Mouse (Mus musculus): ENCODE data around the gene Id1. TPM values are rescaled to one million over a fixed set of nuclear protein-coding genes. Genes with fewer than 3 reads are reported as not detected.

The Id1 gene
- polyA plus RNA-seq, 2 experiments = 184 to 444 TPM

- Histone ChIP-seq H3K9ac (ENCODE audit: low read depth, low read length, severe bottlenecking) (no peak overlapping the region), H3K27me3 (ENCODE audit: control insufficient read depth, insufficient read depth, low read length) (no peaks in the 10 kb centered on the region), H3K4me3 (replicated peaks; ENCODE audit: low read length) (no peak overlapping the region), H3K36me3 (ENCODE audit: control insufficient read depth, insufficient read depth, low read length) (0 out of 2 replicates have a peak, but pooled peaks cover 3% of the 10 kb centered on the region), H3K27ac (replicated peaks; ENCODE audit: low read depth, low read length) (no peak overlapping the region), H3K4me2 (replicated peaks; ENCODE audit: low read depth, low read length, severe bottlenecking) (no peak overlapping the region), H3K4me1 (ENCODE audit: control insufficient read depth, insufficient read depth, low read length) (peaks cover 26% of the 10 kb centered on the region), H3K9me3 (ENCODE audit: control insufficient read depth, low read length) (no peaks in the 10 kb centered on the region)
- TF ChIP-seq POLR2A (IDR thresholded peaks at IDR 0.05; ENCODE audit: borderline replicate concordance, extremely low read depth, insufficient read depth, insufficient read length) = no peak
- 76% methylated on average over 6 of the region's 6 CpGs for WGBS
- ATAC-seq (ENCODE audit: low FRiP score, low read depth) (no peak), DNase-seq (ENCODE audit: low spot score) (no peak)
These were observed 27.3 kb downstream of the Id1 start for GRCm38 (mm10) chr2:152763310-152763709.

DNA sequence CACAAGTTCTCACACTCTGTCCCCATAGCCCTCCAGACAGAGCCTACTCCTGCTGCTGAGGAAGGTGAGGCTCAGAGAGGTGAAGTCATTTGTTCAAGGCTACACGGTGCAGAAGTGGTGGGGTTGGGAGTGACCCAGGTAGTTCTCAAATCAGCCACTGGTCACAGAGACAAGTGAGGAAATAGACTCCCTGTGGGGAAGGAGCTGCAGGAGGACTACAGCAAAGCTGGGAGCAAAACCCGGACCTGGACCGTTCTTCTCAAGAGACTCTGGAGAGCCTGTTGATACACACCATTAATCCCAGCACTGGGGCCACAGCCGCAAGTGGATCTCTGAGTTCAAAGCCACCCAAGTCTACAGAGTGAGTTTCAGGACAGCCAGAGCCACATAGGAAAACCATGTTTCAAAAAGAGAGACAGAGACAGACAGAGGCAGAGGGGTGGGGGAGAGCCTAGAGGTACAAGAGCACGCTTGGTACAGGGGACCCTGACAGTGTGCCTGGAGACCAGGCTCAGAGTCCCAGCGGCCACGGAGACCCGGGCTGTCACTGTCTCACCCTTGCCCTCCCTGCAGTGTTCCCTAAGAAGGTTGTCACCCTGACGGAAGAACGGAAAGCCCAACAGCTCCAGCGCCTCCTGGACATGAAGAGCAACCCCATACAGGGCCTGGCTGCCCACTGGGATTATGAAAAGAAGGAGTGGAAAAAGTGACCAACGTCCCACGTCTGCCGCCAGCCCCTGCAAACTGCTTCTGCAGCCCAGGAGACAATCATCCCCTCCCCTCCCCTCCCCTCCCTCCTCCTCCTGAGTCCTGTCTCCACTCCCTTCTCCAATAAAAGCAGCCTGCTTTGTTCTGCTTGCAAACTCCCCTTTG, 28.4 kb downstream of the Id1 start:
- no peak for TF ChIP-seq POLR2A (IDR thresholded peaks at IDR 0.05; ENCODE audit: borderline replicate concordance, extremely low read depth, insufficient read depth, insufficient read length)
- ATAC-seq (ENCODE audit: low FRiP score, low read depth) = no peak
- WGBS = 17% methylated on average over 13 of the region's 14 CpGs

DNA sequence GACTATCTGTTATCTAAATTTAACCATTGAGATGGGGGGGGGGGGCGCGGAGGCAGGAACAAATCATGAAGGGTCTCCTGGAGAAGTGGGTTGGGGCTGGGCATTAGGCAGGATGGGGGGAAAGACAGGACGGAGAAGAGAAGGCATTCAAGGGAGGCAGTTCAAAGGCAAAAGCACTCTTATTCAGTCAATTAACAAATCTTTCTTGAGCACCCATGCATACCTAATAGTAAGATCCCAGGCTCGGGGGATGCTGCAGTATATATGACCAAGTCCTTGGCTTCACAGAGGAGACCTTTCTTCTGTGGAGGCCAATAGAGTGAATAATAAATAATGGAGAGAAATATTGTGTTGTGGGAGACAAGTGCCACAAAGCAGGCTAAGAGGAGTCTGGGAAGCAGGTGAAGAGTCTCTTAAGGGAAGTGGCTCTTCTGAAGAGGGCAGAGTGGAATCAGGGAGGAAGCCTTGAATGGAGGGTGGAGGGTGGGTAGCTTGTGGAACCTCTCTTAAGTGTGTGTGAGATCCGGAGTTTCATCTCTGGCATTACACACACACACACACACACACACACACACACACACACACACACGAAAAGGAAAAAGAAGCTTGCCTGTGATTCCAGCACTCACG, 29.1 kb downstream of the Id1 start:
- Histone ChIP-seq H3K9me3 (ENCODE audit: control insufficient read depth, low read length) (no peaks in the 10 kb centered on the region), H3K27ac (replicated peaks; ENCODE audit: low read depth, low read length) (no peak overlapping the region), H3K4me3 (replicated peaks; ENCODE audit: low read length) (no peak overlapping the region), H3K4me2 (replicated peaks; ENCODE audit: low read depth, low read length, severe bottlenecking) (peak overlapping the region; percentile 27; the same call in 1 of the 2 replicates), H3K9ac (ENCODE audit: low read depth, low read length, severe bottlenecking) (0 out of 2 replicates have a peak overlapping the region, but pooled peaks have one; percentile 16), H3K36me3 (ENCODE audit: control insufficient read depth, insufficient read depth, low read length) (0 out of 2 replicates have a peak, but pooled peaks cover 3% of the 10 kb centered on the region), H3K4me1 (ENCODE audit: control insufficient read depth, insufficient read depth, low read length) (peaks cover 26% of the 10 kb centered on the region), H3K27me3 (ENCODE audit: control insufficient read depth, insufficient read depth, low read length) (no peaks in the 10 kb centered on the region)
- ATAC-seq (ENCODE audit: low FRiP score, low read depth) (no peak), DNase-seq (ENCODE audit: low spot score) (no peak)
- WGBS = 42% methylated on average over 7 of the region's 7 CpGs
- no peak for TF ChIP-seq POLR2A (IDR thresholded peaks at IDR 0.05; ENCODE audit: borderline replicate concordance, extremely low read depth, insufficient read depth, insufficient read length)

More for the DNA sequence above, 28.4 kb downstream of the Id1 start:
- H3K9ac ChIP-seq (ENCODE audit: low read depth, low read length, severe bottlenecking) = 0 out of 2 replicates have a peak overlapping the region, but pooled peaks have one; percentile 34
- no peaks in the 10 kb centered on the region for H3K27me3 ChIP-seq (ENCODE audit: control insufficient read depth, insufficient read depth, low read length)
- peaks cover 26% of the 10 kb centered on the region for H3K4me1 ChIP-seq (ENCODE audit: control insufficient read depth, insufficient read depth, low read length)
- H3K4me3 ChIP-seq (replicated peaks; ENCODE audit: low read length) = no peak overlapping the region
- H3K4me2 ChIP-seq (replicated peaks; ENCODE audit: low read depth, low read length, severe bottlenecking) = peak overlapping the region; percentile 27
- H3K27ac ChIP-seq (replicated peaks; ENCODE audit: low read depth, low read length) = 0 out of 2 replicates have a peak overlapping the region, but pooled peaks have one; percentile 26
- no peaks in the 10 kb centered on the region for H3K9me3 ChIP-seq (ENCODE audit: control insufficient read depth, low read length)
- DNase-seq (ENCODE audit: low spot score) = peak; percentile 26
- H3K36me3 ChIP-seq (ENCODE audit: control insufficient read depth, insufficient read depth, low read length) = 0 out of 2 replicates have a peak, but pooled peaks cover 3% of the 10 kb centered on the region

GRCm38 (mm10) chr2:152766387-152767123, 30.5 kb downstream of the Id1 start:
- TF ChIP-seq POLR2A (IDR thresholded peaks at IDR 0.05; ENCODE audit: borderline replicate concordance, extremely low read depth, insufficient read depth, insufficient read length) = no peak
- ATAC-seq (ENCODE audit: low FRiP score, low read depth) = peak; percentile 84
- Histone ChIP-seq H3K9me3 (ENCODE audit: control insufficient read depth, low read length) (no peaks in the 10 kb centered on the region), H3K36me3 (ENCODE audit: control insufficient read depth, insufficient read depth, low read length) (0 out of 2 replicates have a peak, but pooled peaks cover 3% of the 10 kb centered on the region), H3K27ac (replicated peaks; ENCODE audit: low read depth, low read length) (peak overlapping the region; percentile 68), H3K9ac (ENCODE audit: low read depth, low read length, severe bottlenecking) (peak overlapping the region; percentile 16; the same call in 1 of the 2 replicates), H3K27me3 (ENCODE audit: control insufficient read depth, insufficient read depth, low read length) (no peaks in the 10 kb centered on the region), H3K4me2 (replicated peaks; ENCODE audit: low read depth, low read length, severe bottlenecking) (peak overlapping the region; percentile 35; the same call in 1 of the 2 replicates), H3K4me1 (ENCODE audit: control insufficient read depth, insufficient read depth, low read length) (peaks cover 26% of the 10 kb centered on the region), H3K4me3 (replicated peaks; ENCODE audit: low read length) (peak overlapping the region; percentile 8; the same call in 1 of the 2 replicates)
- WGBS = 14% methylated on average over 24 of the region's 25 CpGs
- DNase-seq (ENCODE audit: low spot score) = peak; percentile 83
